Mouse (Mus musculus): ENCODE measurements around the gene Iffo1.

- no peak for TF ChIP-seq CTCF (IDR thresholded peaks at IDR 0.05; ENCODE audit: control insufficient read depth, insufficient read depth, insufficient replicate concordance, low read depth, low read length)
- TF ChIP-seq POLR2A (IDR thresholded peaks at IDR 0.05; ENCODE audit: control insufficient read depth, low read depth, low read length): no peak
Measured at GRCm38 (mm10) chr6:125152212-125153017, 7.4 kb downstream of the Iffo1 start.

Data from testis, adult 2 months (tissue).